Mouse (Mus musculus) layer of hippocampus, adult 11-12 months (tissue): ENCODE results near the gene Adra1b.

Source experiments
- DNase-seq: peaks from one replicate; pipeline ENCODE4 v3.0.0; 2022; ENCODE audit warnings: low spot score

Gene Adra1b

DNA sequence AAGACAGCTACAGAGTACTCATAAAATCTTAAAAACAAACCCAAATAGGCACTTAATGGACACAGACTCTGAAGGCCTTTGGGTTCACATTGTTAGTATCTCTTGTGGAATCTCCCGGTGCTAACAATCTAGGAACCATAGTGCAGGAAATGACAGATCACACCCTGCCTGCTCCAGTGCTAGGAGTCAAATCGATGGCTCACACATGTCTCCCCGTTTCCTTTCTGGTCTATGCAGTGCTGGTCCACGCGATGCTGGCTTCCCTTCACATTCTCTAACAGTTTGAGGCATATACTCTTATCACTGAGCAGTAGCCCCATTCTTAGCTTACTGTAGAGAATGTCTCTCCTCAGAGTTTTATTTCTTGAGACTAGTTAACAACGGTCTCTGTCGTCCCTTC, 173.2 kb downstream of the Adra1b start:
- DNase-seq = no peak
